Mouse (Mus musculus) MEL (cell line): Measurements from ENCODE around the gene 1700010B08Rik. TPM values are rescaled to one million over a fixed set of nuclear protein-coding genes. Genes with fewer than 3 reads are reported as not detected.

Experiments
- DNase-seq: peaks from one replicate; pipeline ENCODE4 v3.0.0; 2011; ENCODE audit warnings: low read depth, low spot score
- H3K27ac ChIP-seq: 2 replicates; pipeline ENCODE4 v1.5.1; 2012; ENCODE audit warnings: low read depth, mild to moderate bottlenecking, control low read depth, low read length, moderate library complexity; ENCODE audit not compliant: control insufficient read depth
- H3K27me3 ChIP-seq, 2 experiments: fragments of 150-350 bp in 1 of 2; sonication (generic) in 1 of 2; 2 replicates each; pipeline ENCODE4 v1.6.1; 2012; ENCODE audit warnings: low read length in 2 of 2, mild to moderate bottlenecking in 2 of 2, improper control_type of control experiment in 1 of 2, moderate library complexity in 1 of 2; ENCODE audit not compliant: insufficient read depth in 2 of 2, control insufficient read depth in 1 of 2
- H3K36me3 ChIP-seq, 2 experiments: 2 replicates each; pipeline ENCODE4 v1.6.1; 2012 to 2014; ENCODE audit warnings: low read length in 2 of 2, improper control_type of control experiment in 1 of 2, inconsistent platforms in 1 of 2, mild to moderate bottlenecking in 1 of 2; ENCODE audit not compliant: insufficient read depth in 2 of 2, control insufficient read depth in 1 of 2
- H3K4me1 ChIP-seq, 2 experiments: fragments of 150-350 bp in 1 of 2; sonication (generic) in 1 of 2; 2 replicates each; pipeline ENCODE4 v1.6.1; 2012; ENCODE audit warnings: low read length in 2 of 2, improper control_type of control experiment in 1 of 2, mild to moderate bottlenecking in 1 of 2; ENCODE audit not compliant: insufficient read depth in 2 of 2, control insufficient read depth in 1 of 2
- H3K4me3 ChIP-seq, 2 experiments: fragments of 150-350 bp in 1 of 2; sonication (generic) in 1 of 2; 2 replicates each; pipeline ENCODE4 v1.5.1; 2012; ENCODE audit warnings: low read depth in 2 of 2, low read length in 2 of 2, mild to moderate bottlenecking in 2 of 2, moderate library complexity in 2 of 2, control low read depth in 1 of 2, improper control_type of control experiment in 1 of 2; ENCODE audit not compliant: control insufficient read depth in 1 of 2, insufficient read depth in 1 of 2
- H3K79me2 ChIP-seq: 2 replicates; pipeline ENCODE4 v1.6.1; 2012; ENCODE audit warnings: mild to moderate bottlenecking, low read length, moderate library complexity; ENCODE audit not compliant: control insufficient read depth, poor library complexity, insufficient read depth
- H3K9ac ChIP-seq: 2 replicates; pipeline ENCODE4 v1.6.1; 2012; ENCODE audit warnings: low read depth, mild to moderate bottlenecking, control low read depth, low read length, moderate library complexity; ENCODE audit not compliant: control insufficient read depth, poor library complexity, severe bottlenecking
- H3K9me3 ChIP-seq: fragments of 150-350 bp; sonication (generic); replicated peaks from 2 replicates; pipeline ENCODE4 v1.6.1; 2012; ENCODE audit warnings: mild to moderate bottlenecking, low read length, improper control_type of control experiment, moderate library complexity; ENCODE audit not compliant: insufficient read depth
- CHD1 ChIP-seq: IDR thresholded peaks from 2 replicates; pipeline ENCODE4 v1.6.1; 2012; ENCODE audit warnings: low read depth, mild to moderate bottlenecking, inconsistent platforms, low read length, improper control_type of control experiment
- CHD2 ChIP-seq: IDR thresholded peaks from 2 replicates; pipeline ENCODE4 v1.6.1; 2011; ENCODE audit warnings: low read length, improper control_type of control experiment
- CTCF ChIP-seq, 3 experiments: IDR thresholded peaks in 2 of 3; conservative IDR thresholded peaks in 1 of 3; 2 replicates each; pipeline ENCODE4 v1.5.1; 2011 to 2012; ENCODE audit warnings: low read length in 3 of 3, low read depth in 2 of 3, mild to moderate bottlenecking in 2 of 3, improper control_type of control experiment in 1 of 3, inconsistent platforms in 1 of 3, mixed read lengths in 1 of 3, moderate library complexity in 1 of 3; ENCODE audit not compliant: control insufficient read depth in 1 of 3, insufficient read depth in 1 of 3, poor library complexity in 1 of 3, severe bottlenecking in 1 of 3
- ELF1 ChIP-seq: IDR thresholded peaks from 2 replicates; pipeline ENCODE4 v1.6.1; 2014; ENCODE audit warnings: low read depth, mild to moderate bottlenecking, inconsistent platforms, low read length, improper control_type of control experiment, moderate library complexity
- GABPA ChIP-seq: IDR thresholded peaks from 2 replicates; pipeline ENCODE4 v1.6.1; 2012; ENCODE audit warnings: low read depth, mild to moderate bottlenecking, inconsistent platforms, low read length, improper control_type of control experiment, moderate library complexity
- GATA1 ChIP-seq: IDR thresholded peaks from 2 replicates; pipeline ENCODE4 v1.6.1; 2011; ENCODE audit warnings: low read depth, low read length, improper control_type of control experiment
- HCFC1 ChIP-seq: IDR thresholded peaks from 2 replicates; pipeline ENCODE4 v1.6.1; 2012; ENCODE audit warnings: low read depth, mild to moderate bottlenecking, inconsistent platforms, low read length, improper control_type of control experiment, moderate library complexity
- JUND ChIP-seq: IDR thresholded peaks from 2 replicates; pipeline ENCODE4 v1.6.1; 2011; ENCODE audit warnings: low read depth, mild to moderate bottlenecking, improper control_type of control experiment, low read length
- KAT2A ChIP-seq: conservative IDR thresholded peaks from 2 replicates; pipeline ENCODE4 v1.6.1; 2012; ENCODE audit warnings: low read depth, low read length, improper control_type of control experiment, inconsistent platforms
- MAFK ChIP-seq: IDR thresholded peaks from 2 replicates; pipeline ENCODE4 v1.6.1; 2011; ENCODE audit warnings: low read depth, mild to moderate bottlenecking, low read length, improper control_type of control experiment, borderline replicate concordance
- MEF2A ChIP-seq: IDR thresholded peaks from 2 replicates; pipeline ENCODE4 v1.6.1; 2014; ENCODE audit warnings: low read depth, mild to moderate bottlenecking, inconsistent platforms, low read length, improper control_type of control experiment; ENCODE audit not compliant: poor library complexity, insufficient replicate concordance, severe bottlenecking; ENCODE audit errors: extremely low read depth
- MXI1 ChIP-seq: IDR thresholded peaks from 2 replicates; pipeline ENCODE4 v1.6.1; 2011; ENCODE audit warnings: mild to moderate bottlenecking, low read depth, low read length, improper control_type of control experiment
- MYB ChIP-seq: IDR thresholded peaks from 2 replicates; pipeline ENCODE4 v1.6.1; 2011; ENCODE audit warnings: mild to moderate bottlenecking, low read depth, low read length, improper control_type of control experiment
- POLR2AphosphoS5 ChIP-seq: IDR thresholded peaks from 2 replicates; pipeline ENCODE4 v1.6.1; 2012; ENCODE audit warnings: low read depth, borderline replicate concordance, mild to moderate bottlenecking, inconsistent platforms, low read length, moderate library complexity, mixed read lengths
- RCOR1 ChIP-seq: IDR thresholded peaks from 2 replicates; pipeline ENCODE4 v1.6.1; 2012; ENCODE audit warnings: low read depth, mild to moderate bottlenecking, inconsistent platforms, low read length, improper control_type of control experiment
- SMC3 ChIP-seq: IDR thresholded peaks from 2 replicates; pipeline ENCODE4 v1.6.1; 2011; ENCODE audit warnings: low read depth, low read length, improper control_type of control experiment
- UBTF ChIP-seq: IDR thresholded peaks from 2 replicates; pipeline ENCODE4 v1.6.1; 2012; ENCODE audit warnings: low read depth, mild to moderate bottlenecking, inconsistent platforms, low read length, improper control_type of control experiment, moderate library complexity, borderline replicate concordance; ENCODE audit not compliant: insufficient read depth
- USF2 ChIP-seq, 2 experiments: IDR thresholded peaks; 2 replicates each; pipeline ENCODE4 v1.6.1; 2011 to 2012; ENCODE audit warnings: improper control_type of control experiment in 2 of 2, low read length in 2 of 2, borderline replicate concordance in 1 of 2, inconsistent platforms in 1 of 2, low read depth in 1 of 2, mild to moderate bottlenecking in 1 of 2; ENCODE audit not compliant: insufficient read depth in 1 of 2
- ZMIZ1 ChIP-seq: IDR thresholded peaks from 2 replicates; pipeline ENCODE4 v1.6.1; 2012; ENCODE audit warnings: low read depth, mild to moderate bottlenecking, inconsistent platforms, low read length, improper control_type of control experiment, moderate library complexity
- polyA plus RNA-seq, 2 experiments: library from polyadenylated mRNA; stranded (reverse) in 1 of 2; unstranded in 1 of 2; fragments of >175 nt in 1 of 2; fragments of >200 nt in 1 of 2; gene quantifications; 2 replicates each; pipeline versions ENCODE4 v1.2.1 to v1.2.4; 2012; ENCODE audit warnings: low replicate concordance in 2 of 2, low read depth in 1 of 2; ENCODE audit not compliant: insufficient read length in 2 of 2, insufficient read depth in 1 of 2, missing spikeins in 1 of 2
- total RNA-seq: library from RNA; depleted of rRNA; stranded (reverse); fragments of 300-350 nt; gene quantifications from 2 replicates; pipeline ENCODE4 v1.2.3, GENCODE M21; 2012

The 1700010B08Rik gene
- total and polyA plus RNA-seq, 3 experiments: not detected

DNA sequence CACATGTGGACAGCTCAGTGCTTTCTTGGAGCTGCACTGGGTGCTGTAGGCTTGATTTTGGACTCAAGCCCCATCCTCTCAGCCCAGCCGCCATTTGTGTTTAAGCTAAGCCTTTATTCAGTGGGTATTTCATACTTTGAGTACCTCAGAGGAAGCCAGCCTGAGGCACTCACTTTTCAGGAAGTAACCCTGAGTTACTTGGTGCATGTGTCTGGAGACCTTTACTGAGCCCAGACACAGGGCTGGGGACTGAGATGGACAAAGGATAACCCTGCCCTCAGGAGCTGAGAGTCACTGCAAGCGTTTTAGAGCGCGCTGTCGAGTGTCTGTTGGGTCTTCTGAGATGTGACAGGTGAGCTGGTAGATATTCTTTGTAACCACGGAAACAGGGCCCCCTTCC, 41.4 kb downstream of the 1700010B08Rik start:
- TF ChIP-seq CHD1 (no peak), GATA1 (no peak), HCFC1 (no peak), POLR2AphosphoS5 (no peak), ELF1 (no peak), ZMIZ1 (no peak), MXI1 (no peak), UBTF (no peak), KAT2A (no peak)
- H3K4me1 ChIP-seq: no peaks in the 10 kb centered on the region
- no peak overlapping the region for H3K4me3 ChIP-seq
- no peaks in the 10 kb centered on the region for H3K9me3 ChIP-seq
- no peak for DNase-seq
- H3K9ac ChIP-seq: no peak overlapping the region
- no peak overlapping the region for H3K27ac ChIP-seq
- peaks cover 0 to 3% of the 10 kb centered on the region in 2 experiments; a peak in 2 of 4 replicates for H3K36me3 ChIP-seq
- H3K27me3 ChIP-seq: no peaks in the 10 kb centered on the region
- peaks cover 20% of the 10 kb centered on the region for H3K79me2 ChIP-seq

DNA sequence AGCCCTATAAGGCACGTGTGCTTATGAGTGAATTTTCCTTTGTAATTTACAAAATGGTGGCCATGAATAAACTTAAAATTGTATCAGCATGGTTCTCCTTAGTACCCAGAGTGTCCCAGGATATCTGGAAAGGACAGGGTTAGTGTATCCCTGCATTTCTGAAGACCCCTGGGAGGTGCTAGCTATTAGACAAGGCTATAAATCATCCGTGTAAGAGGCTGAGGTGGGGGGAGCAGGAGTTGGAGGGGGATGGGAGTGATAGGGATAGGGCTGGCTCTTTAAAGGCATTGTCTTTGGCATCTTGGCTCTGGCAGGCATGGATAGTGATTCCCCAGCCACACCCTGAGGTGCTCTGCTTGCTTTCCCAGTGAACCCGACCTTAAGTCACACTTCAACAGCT, 45.4 kb downstream of the 1700010B08Rik start:
- DNase-seq: no peak
- Histone ChIP-seq H3K27me3 (no peaks in the 10 kb centered on the region), H3K4me3 (no peak overlapping the region), H3K4me1 (no peaks in the 10 kb centered on the region), H3K9me3 (no peaks in the 10 kb centered on the region), H3K27ac (no peak overlapping the region), H3K9ac (no peak overlapping the region), H3K36me3 (peaks cover 0 to 3% of the 10 kb centered on the region in 2 experiments; a peak in 3 of 4 replicates), H3K79me2 (peaks cover 12% of the 10 kb centered on the region)
- TF ChIP-seq MYB (no peak), USF2 (IDR thresholded peaks at IDR 0.05; ENCODE audit: borderline replicate concordance in 1 of 2, insufficient read depth in 1 of 2, low read depth in 1 of 2, low read length in 2 of 2) (no peak), MEF2A (no peak), CHD2 (no peak), CTCF (IDR thresholded peaks at IDR 0.05 in 2 of 3, conservative IDR thresholded peaks at IDR 0.05 in 1 of 3; ENCODE audit: control insufficient read depth in 1 of 3, insufficient read depth in 1 of 3, low read depth in 2 of 3, low read length in 3 of 3, poor library complexity in 1 of 3, severe bottlenecking in 1 of 3) (no peak), RCOR1 (no peak), GABPA (no peak), ELF1 (no peak), MAFK (no peak), POLR2AphosphoS5 (no peak), KAT2A (no peak), JUND (no peak), UBTF (no peak), SMC3 (no peak), MXI1 (no peak)
